Mouse (Mus musculus) forebrain, embryonic 14.5 days (tissue): ENCODE results near the gene Gm28053. TPM values are rescaled to one million over a fixed set of nuclear protein-coding genes. Genes with fewer than 3 reads are reported as not detected.
"Not testable (repeated sequence)": the region's sequence is repeated elsewhere in the genome, so short reads cannot be mapped to it uniquely, and the experiment has no call there.

Source experiments
- ATAC-seq: fragments of 200-750 bp; cut with Nextera tagmentation; 2 replicates; pipeline ENCODE4 v1.8.0; 2017; ENCODE audit warnings: mild to moderate bottlenecking, moderate library complexity
- DNase-seq: peaks from one replicate; pipeline ENCODE4 v3.0.0-alpha.2; 2015; ENCODE audit warnings: low spot score
- H3K27ac ChIP-seq: fragments of 300-500 bp; sonication (generic); 2 replicates; pipeline ENCODE4 v1.5.1; 2014; ENCODE audit warnings: low read depth, mild to moderate bottlenecking, control low read depth, low read length, moderate library complexity
- H3K27me3 ChIP-seq: fragments of 300-500 bp; sonication (generic); replicated peaks from 2 replicates; pipeline ENCODE4 v1.6.1; 2014; ENCODE audit warnings: low read length, control low read depth, mixed read lengths; ENCODE audit not compliant: control insufficient read depth, insufficient read depth
- H3K36me3 ChIP-seq: fragments of 300-500 bp; sonication (generic); 2 replicates; pipeline ENCODE4 v1.6.1; 2014; ENCODE audit warnings: low read length, control low read depth; ENCODE audit not compliant: control insufficient read depth, insufficient read depth
- H3K4me1 ChIP-seq: fragments of 300-500 bp; sonication (generic); 2 replicates; pipeline ENCODE4 v1.6.1; 2014; ENCODE audit warnings: antibody characterized with exemption, low read length, control low read depth; ENCODE audit not compliant: control insufficient read depth, insufficient read depth
- H3K4me2 ChIP-seq: fragments of 300-500 bp; sonication (generic); 2 replicates; pipeline ENCODE4 v1.6.1; 2014; ENCODE audit warnings: mild to moderate bottlenecking, control low read depth, low read length
- H3K4me3 ChIP-seq: fragments of 300-500 bp; sonication (generic); 2 replicates; pipeline ENCODE4 v1.5.1; 2014; ENCODE audit warnings: low read depth, low read length, control low read depth
- H3K9ac ChIP-seq: fragments of 300-500 bp; sonication (generic); 2 replicates; pipeline ENCODE4 v1.6.1; 2014; ENCODE audit warnings: mild to moderate bottlenecking, low read length, control low read depth, moderate library complexity
- H3K9me3 ChIP-seq: fragments of 300-500 bp; sonication (generic); replicated peaks from 2 replicates; pipeline ENCODE4 v1.6.1; 2016; ENCODE audit warnings: low read length, control low read depth, mixed read lengths; ENCODE audit not compliant: control insufficient read depth
- WGBS: fragments of 180-500 bp; shearing (Covaris S2); extraction: QIAGEN DNeasy Blood & Tissue Kit; methylation state at CpG from one replicate; pipeline ENCODE4 v1.1.7; 2014; 5-methylcytosine and 5-hydroxymethylcytosine counted together
- polyA plus RNA-seq: library from polyadenylated mRNA; unstranded; fragments of >200 nt; fragmentation: Nextera tagmentation; extraction: Ambion mirVana; gene quantifications from 2 replicates; pipeline ENCODE4 v1.2.1, GENCODE M21; 2014

The Gm28053 gene
- polyA plus RNA-seq, 1 experiment from 2014 or later = not detected

DNA sequence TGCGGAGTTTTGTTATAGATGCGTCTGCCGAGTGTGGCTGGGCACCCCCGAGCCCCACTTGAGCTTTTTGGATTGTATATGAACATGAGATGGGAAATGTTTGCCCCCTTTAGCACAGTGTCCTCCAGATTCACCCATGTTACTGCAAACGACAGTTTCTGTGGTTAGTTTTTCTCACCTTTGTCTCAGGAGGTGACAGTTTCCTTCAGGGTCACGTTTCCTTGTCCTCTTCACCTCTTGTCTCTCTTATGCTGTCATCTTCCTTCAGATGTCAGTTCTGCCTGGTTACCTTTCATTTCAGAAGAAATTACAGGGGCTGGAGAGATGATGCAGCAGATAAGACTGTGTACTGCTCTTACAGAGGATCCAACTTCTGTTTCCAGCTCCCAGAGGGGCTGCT lies 38.7 kb upstream of the Gm28053 start:
- DNase-seq = no peak

DNA sequence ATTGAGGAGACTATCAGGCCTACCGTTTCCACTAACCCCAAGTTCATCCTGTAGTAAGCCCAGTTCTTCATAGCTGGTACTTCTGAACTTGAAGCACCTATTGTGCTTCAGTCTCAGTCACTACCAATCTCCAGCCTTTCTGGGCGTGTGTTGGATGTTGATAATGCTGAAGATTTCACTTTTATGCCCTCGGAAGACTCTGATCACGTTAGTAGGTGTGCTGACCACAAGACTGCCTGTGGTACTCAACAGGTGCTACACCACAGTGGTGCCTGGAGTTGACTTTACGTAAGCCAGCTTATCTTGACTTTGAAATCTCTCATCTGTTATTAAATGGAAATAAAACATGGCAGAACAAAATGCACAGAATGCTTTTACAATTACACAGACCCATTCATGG lies 38.0 kb upstream of the Gm28053 start:
- H3K4me3 ChIP-seq = no peak overlapping the region
- no peaks in the 10 kb centered on the region for H3K27me3 ChIP-seq
- H3K36me3 ChIP-seq = no peaks in the 10 kb centered on the region
- H3K4me2 ChIP-seq = no peak overlapping the region
- H3K9me3 ChIP-seq = no peaks in the 10 kb centered on the region
- no peaks in the 10 kb centered on the region for H3K4me1 ChIP-seq
- 80% methylated on average over 5 of the region's 5 CpGs for WGBS
- H3K9ac ChIP-seq = no peak overlapping the region
- no peak overlapping the region for H3K27ac ChIP-seq
- ATAC-seq = no peak
- no peak for DNase-seq

More for the DNA sequence above, 38.7 kb upstream of the Gm28053 start:
- H3K36me3 ChIP-seq = no peaks in the 10 kb centered on the region
- no peak overlapping the region for H3K4me3 ChIP-seq
- no peak overlapping the region for H3K4me2 ChIP-seq
- H3K27me3 ChIP-seq = no peaks in the 10 kb centered on the region
- H3K27ac ChIP-seq = no peak overlapping the region
- H3K4me1 ChIP-seq = no peaks in the 10 kb centered on the region
- 85% methylated on average over 6 of the region's 6 CpGs for WGBS
- no peak overlapping the region for H3K9ac ChIP-seq
- ATAC-seq = no peak
- H3K9me3 ChIP-seq = no peaks in the 10 kb centered on the region

DNA sequence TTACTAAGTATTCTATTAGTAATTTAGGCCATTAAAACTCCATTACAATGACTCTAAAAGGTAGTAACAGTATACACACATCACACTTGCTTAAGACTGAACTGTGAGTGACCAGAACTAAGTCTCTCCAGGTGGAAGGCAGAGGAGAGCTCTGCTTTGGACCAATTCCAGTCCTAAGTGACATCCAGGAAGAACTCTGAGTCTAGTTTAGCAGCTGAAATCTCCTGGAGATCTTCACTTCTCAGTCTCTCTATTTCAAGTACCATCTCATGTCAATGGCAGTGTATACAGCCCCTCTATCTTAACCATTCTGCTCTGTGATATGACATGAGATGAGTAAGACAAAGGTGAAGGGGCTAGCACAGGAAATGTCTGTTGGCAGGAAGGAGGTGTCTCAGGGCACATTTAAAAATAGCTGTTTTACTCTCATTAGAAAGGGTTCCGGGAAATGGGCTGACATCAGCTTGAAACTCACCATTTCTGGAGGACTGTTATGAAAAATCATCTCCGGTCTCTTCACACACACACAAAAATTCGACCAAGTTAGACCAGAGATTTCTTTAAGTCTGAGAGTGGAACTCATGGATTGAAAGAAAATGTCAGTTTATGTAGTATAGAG lies 36.8 kb upstream of the Gm28053 start:
- Histone ChIP-seq H3K27me3 (no peaks in the 10 kb centered on the region), H3K9ac (no peak overlapping the region), H3K36me3 (no peaks in the 10 kb centered on the region), H3K4me1 (no peaks in the 10 kb centered on the region), H3K27ac (no peak overlapping the region), H3K4me2 (no peak overlapping the region), H3K4me3 (no peak overlapping the region), H3K9me3 (no peaks in the 10 kb centered on the region)
- DNase-seq (no peak), ATAC-seq (no peak)
- 80% methylated on average over 3 of the region's 3 CpGs for WGBS

DNA sequence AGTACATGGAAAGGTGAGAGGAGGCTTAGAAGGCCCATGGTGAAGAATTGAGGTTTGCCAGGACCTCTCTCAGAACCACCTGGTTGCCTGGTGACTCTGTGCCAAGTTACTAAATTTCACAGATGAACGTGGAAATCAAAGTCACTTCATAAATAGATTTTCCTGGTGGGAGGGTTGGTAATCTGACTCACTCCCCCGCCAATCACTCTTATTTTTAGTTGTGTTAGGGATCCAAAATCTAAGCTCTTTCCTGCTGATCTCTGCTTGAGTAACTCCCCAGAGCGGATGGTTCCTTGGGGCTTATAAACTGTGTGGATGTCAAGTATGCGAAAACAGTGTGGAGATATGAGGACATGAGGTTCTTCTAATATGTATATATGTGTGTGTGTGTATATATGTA lies 36.1 kb upstream of the Gm28053 start:
- DNase-seq (no peak), ATAC-seq (no peak)
- no peak overlapping the region for H3K4me2 ChIP-seq
- no peaks in the 10 kb centered on the region for H3K27me3 ChIP-seq
- H3K36me3 ChIP-seq = no peaks in the 10 kb centered on the region
- H3K27ac ChIP-seq = no peak overlapping the region
- H3K9ac ChIP-seq = no peak overlapping the region
- no peaks in the 10 kb centered on the region for H3K4me1 ChIP-seq
- no peak overlapping the region for H3K4me3 ChIP-seq
- WGBS = 80% methylated on average over 4 of the region's 4 CpGs
- H3K9me3 ChIP-seq = no peaks in the 10 kb centered on the region

DNA sequence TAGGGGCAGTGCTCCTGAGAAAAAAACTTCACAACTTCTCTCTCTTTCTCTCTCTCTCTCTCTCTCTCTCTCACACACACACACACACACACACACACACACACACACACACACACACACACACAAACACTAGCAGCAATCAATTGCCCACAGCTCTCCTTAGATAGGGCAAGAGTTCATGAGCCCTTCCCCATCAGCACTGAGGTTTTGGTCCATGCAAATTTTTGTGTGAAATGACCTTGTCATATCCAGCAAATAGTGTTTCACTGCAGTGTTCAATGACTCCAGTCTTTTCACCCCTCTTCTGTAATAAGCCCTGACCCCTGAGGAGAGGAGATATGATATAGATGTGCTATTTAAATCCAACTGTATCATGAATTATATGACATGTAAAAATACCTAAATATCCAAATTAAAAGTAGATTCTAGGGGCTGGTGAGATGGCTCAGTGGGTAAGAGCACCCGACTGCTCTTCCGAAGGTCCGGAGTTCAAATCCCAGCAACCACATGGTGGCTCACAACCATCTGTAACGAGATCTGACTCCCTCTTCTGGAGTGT lies 35.1 kb upstream of the Gm28053 start:
- H3K4me3 ChIP-seq, H3K9me3 ChIP-seq, H3K9ac ChIP-seq, ATAC-seq, H3K4me2 ChIP-seq, DNase-seq, H3K36me3 ChIP-seq, H3K27me3 ChIP-seq, H3K4me1 ChIP-seq, H3K27ac ChIP-seq: not testable (repeated sequence)
- WGBS = 93% methylated on average over 3 of the region's 4 CpGs

DNA sequence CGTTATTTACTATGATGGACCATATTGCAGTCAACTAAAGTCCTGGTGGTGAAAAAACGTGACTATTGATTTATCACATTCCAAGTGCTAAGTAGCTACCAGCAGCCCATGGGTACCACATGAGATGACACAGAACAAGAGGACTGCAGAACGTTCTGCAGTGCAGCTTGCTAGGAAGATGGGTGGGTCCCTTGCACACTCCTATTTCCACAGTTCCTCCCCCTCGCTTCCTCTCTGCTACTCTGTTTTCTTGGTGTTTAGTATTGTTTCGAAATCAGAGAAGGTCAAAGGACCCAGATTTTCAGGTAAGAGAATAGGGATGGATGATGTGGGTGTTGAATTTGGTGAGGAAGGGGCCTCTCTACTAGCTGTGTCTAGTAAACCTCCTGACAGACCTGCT lies 34.1 kb upstream of the Gm28053 start, which contains the start of gene Gimap4:
TSS of gene Gimap4 (plus strand) at position 231 of the 400 bp plus-strand sequence.
- Histone ChIP-seq H3K27ac (no peak within 1 kb of the TSS), H3K36me3 (no peaks in the 10 kb centered on the region), H3K4me1 (no peaks in the 10 kb centered on the region), H3K9me3 (no peaks in the 10 kb centered on the region), H3K4me3 (no peak within 1 kb of the TSS), H3K4me2 (no peak within 1 kb of the TSS), H3K27me3 (no peaks in the 10 kb centered on the region), H3K9ac (no peak within 1 kb of the TSS)
- ATAC-seq = no peak
- 79% methylated on average over 5 of the region's 5 CpGs for whole genome bisulfite sequencing
- no peak for DNase-seq

DNA sequence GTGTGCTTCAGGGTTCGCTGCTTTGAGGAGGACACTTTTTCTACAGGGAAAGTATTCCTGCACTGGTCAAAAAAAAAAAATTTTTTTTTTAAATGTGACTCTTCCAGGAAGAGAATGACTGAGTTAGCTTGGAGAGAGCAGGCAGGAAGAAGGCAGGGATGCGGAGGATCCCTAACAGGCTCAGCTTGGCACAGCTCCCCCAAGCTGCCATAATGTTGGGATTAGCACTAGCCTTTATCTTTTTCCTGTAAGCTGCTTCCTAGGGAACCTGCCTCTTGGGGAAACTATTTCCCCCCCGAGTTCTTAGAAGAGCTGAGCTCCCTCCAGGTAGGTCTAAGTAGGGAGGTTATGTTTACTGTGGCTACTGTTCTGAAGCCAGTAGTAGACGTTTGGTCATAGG lies 33.6 kb upstream of the Gm28053 start:
- H3K9ac ChIP-seq = no peak overlapping the region
- no peak overlapping the region for H3K4me3 ChIP-seq
- no peak for DNase-seq
- 56% methylated on average over 4 of the region's 4 CpGs for WGBS
- H3K27ac ChIP-seq = no peak overlapping the region
- H3K27me3 ChIP-seq = no peaks in the 10 kb centered on the region
- no peaks in the 10 kb centered on the region for H3K4me1 ChIP-seq
- no peaks in the 10 kb centered on the region for H3K36me3 ChIP-seq
- H3K9me3 ChIP-seq = no peaks in the 10 kb centered on the region
- ATAC-seq = no peak
- H3K4me2 ChIP-seq = no peak overlapping the region

DNA sequence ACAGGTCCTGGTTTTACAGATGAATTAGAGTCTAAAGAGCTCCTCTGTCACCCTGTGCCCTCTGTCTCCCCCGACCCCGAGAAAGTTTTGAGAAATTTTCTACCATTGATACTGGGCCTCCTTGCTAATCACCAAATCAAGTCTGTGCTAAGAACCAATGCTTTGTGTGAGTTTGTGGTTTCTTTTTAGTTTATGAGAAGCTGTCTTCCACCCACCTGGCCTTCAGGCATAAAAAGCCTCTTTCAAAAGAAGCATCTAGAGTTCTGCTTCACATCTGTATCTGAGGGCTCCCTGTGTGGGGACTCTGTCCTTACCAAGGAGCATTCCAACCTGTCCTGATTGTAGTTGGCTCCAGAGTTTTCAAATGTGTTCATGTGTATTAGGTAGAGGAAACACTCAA lies 33.2 kb upstream of the Gm28053 start:
- Histone ChIP-seq H3K27me3 (no peaks in the 10 kb centered on the region), H3K36me3 (no peaks in the 10 kb centered on the region), H3K9me3 (no peaks in the 10 kb centered on the region), H3K27ac (no peak overlapping the region), H3K4me2 (no peak overlapping the region), H3K9ac (no peak overlapping the region), H3K4me1 (no peaks in the 10 kb centered on the region), H3K4me3 (no peak overlapping the region)
- no peak for ATAC-seq
- no peak for DNase-seq
- 74% methylated on average over 2 of the region's 2 CpGs for WGBS

DNA sequence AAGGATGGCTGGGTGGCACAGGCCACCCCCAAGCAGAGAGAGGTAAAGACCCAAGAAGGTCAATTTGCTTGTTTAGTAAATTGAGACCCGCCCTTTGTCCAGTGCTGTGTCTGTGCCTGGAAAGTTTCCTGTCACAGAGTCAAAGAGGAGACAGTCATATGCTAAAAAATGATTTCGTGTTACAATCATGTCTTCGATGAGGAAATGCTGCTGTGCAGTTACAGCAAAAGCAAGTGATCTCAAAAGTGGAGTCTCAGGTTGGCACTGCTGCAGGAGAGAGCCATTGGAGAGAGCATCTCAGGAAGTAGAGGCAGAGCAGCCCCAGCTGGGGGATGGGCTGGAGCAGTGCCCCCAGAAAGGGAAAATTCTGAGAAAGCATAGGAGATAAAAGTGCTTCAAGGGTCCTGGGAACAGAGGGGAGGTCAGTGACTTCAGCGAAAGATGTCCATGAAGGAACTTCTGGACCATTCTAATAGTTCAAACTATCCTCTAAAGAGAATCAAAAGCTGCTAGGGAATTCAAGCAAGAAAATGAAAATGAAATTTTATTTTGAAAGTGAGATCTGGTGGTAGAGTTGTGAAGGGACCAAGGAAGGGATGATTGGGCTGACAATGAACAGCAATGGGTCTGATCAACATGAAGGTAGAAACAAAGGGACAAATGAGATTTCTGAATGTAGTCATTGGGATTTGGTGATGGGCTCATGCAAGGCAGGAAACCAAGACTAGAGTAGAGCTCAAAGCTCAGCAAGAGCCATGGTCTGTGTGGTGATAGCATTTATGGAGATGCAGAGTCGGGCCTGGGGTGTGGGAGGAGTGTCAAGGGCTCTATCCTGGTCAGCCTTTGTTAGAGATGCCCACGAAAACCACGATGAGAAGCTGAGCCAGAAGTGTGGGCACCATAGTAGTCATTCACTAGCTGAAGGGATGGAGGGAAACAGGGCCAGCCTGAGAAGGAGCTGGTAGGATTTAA lies 32.4 kb upstream of the Gm28053 start:
- Histone ChIP-seq H3K9me3 (no peaks in the 10 kb centered on the region), H3K36me3 (no peaks in the 10 kb centered on the region), H3K9ac (no peak overlapping the region), H3K4me2 (no peak overlapping the region), H3K4me1 (no peaks in the 10 kb centered on the region), H3K27me3 (no peaks in the 10 kb centered on the region), H3K27ac (no peak overlapping the region), H3K4me3 (no peak overlapping the region)
- WGBS = 84% methylated on average over 7 of the region's 7 CpGs
- no peak for ATAC-seq
- DNase-seq = no peak
